Mouse (Mus musculus) E14TG2a.4 (cell line): ENCODE measurements at regions not wholly inside any gene's neighbourhood (a gene's known extent, or its start where the extent isn't known, plus 50 kb on each side); places are given as distances from the start of the nearest gene placed in this dataset.
A peak's percentile ranks its signal among the peaks of the same experiment; 100 is the strongest.

Experiments
- H3K27me3 ChIP-seq: 2 replicates; pipeline ENCODE4 v1.6.1; 2014; ENCODE audit warnings: low read length, control low read depth; ENCODE audit not compliant: insufficient read depth
- H3K36me3 ChIP-seq: 2 replicates; pipeline ENCODE4 v1.6.1; 2014; ENCODE audit warnings: low read length, control low read depth; ENCODE audit not compliant: insufficient read depth
- H3K4me1 ChIP-seq: replicated peaks from 2 replicates; pipeline ENCODE4 v1.6.1; 2014; ENCODE audit warnings: low read depth, low read length, control low read depth
- H3K4me3 ChIP-seq: replicated peaks from 2 replicates; pipeline ENCODE4 v1.5.1; 2014; ENCODE audit warnings: mild to moderate bottlenecking, low read length
- H3K9me3 ChIP-seq: 2 replicates; pipeline ENCODE4 v1.6.1; 2014; ENCODE audit warnings: low read length, control low read depth
- CTCF ChIP-seq: conservative IDR thresholded peaks from 2 replicates; pipeline ENCODE4 v1.5.1; 2014; ENCODE audit warnings: low read length
- NANOG ChIP-seq: IDR thresholded peaks from 2 replicates; pipeline ENCODE4 v1.6.1; 2014; ENCODE audit warnings: borderline replicate concordance, low read length, mixed read lengths
- POU5F1 ChIP-seq: IDR thresholded peaks from 2 replicates; pipeline ENCODE4 v1.6.1; 2014; ENCODE audit warnings: low read length, borderline replicate concordance

DNA sequence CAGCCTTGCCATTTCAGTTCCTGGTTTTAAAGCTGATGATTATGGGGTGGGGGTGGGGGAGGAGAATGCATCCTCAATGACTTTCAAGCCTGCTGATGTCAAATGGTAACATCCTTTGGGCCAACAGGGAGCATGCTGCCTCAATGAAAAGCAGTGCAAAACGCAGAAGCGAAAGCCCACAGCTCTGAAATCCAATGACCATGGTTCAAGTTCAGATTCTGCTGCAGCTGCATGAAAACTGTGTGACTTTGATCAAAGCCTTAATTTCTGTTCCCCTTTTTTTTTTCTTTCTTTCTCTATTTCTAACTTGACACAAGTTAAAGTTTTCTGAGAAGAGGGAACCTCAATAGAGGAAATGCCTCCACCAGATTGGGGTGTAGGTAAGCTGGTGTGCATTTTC lies 350.4 kb downstream of the Mllt3 start:
- Histone ChIP-seq H3K36me3 (no peaks in the 10 kb centered on the region), H3K4me3 (no peak overlapping the region), H3K9me3 (no peaks in the 10 kb centered on the region), H3K27me3 (no peaks in the 10 kb centered on the region), H3K4me1 (no peaks in the 10 kb centered on the region)
- TF ChIP-seq POU5F1, result no peak
- no peak for TF ChIP-seq NANOG
- no peak for TF ChIP-seq CTCF

DNA sequence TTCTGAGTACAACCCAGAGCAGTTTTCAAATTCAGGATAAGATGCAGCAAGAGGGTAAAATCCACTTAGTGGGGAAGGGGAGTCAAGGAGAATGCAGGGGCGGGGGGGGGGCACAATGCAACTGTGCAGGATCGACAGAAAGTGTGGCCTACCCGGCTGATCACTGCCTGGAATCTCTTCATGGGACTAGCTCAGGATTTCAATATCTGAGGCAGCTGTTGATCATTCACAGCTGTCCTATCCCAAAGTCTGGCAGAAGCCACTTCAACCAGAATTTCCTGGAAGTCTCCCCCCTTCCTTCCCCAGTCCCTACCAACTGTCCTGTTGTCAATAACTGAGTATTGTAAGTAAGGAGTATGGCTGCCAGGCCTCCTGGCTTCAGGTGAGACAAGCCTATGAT lies 362.1 kb downstream of the Mllt3 start:
- TF ChIP-seq CTCF (no peak), NANOG (no peak), POU5F1 (no peak)
- Histone ChIP-seq H3K36me3 (no peaks in the 10 kb centered on the region), H3K4me1 (peaks cover 33% of the 10 kb centered on the region), H3K9me3 (no peaks in the 10 kb centered on the region), H3K27me3 (peaks cover 3% of the 10 kb centered on the region), H3K4me3 (no peak overlapping the region)

DNA sequence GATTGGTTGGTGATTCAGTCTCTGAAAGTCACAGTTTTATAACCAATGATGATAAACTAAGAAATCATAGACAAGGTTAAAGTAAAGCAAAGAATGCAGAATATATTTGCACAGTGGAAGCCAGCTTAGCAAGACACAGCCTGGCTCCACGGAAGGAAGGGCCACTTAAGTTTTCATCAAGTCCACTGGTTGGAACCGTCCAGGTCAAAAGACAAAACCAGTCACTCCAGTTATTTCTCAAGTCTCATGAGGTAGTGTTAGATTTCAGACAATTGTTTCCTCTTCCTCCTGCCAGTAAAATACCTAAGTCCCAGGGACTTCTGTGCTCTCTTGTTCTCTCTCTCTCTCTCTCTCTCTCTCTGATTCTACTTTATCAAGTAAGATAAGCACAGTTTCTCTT lies 363.0 kb downstream of the Mllt3 start:
- Histone ChIP-seq H3K36me3 (no peaks in the 10 kb centered on the region), H3K9me3 (no peaks in the 10 kb centered on the region), H3K4me1 (peaks cover 33% of the 10 kb centered on the region), H3K4me3 (no peak overlapping the region), H3K27me3 (peaks cover 8% of the 10 kb centered on the region)
- no peak for TF ChIP-seq NANOG
- TF ChIP-seq POU5F1, result no peak
- no peak for TF ChIP-seq CTCF

DNA sequence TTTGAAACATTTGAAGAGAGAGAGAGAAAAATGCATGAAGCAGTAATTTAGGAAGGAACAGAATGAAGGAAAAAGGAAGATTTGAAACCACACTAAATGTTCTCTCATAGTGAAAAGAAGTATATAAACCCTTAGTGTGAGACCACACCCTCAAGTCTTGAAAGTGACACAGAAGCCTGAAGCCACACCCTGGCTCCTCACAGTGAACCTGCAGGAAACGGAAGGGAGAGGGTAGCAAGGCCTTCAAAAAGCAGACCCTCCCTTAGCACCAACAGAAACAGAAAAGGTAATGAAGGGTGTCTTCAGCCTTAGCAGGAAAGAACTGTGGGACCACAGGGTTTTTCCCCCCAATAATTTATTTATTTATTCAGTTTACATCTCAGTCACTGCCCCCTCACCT lies 363.7 kb downstream of the Mllt3 start:
- TF ChIP-seq POU5F1 (no peak), CTCF (no peak), NANOG (no peak)
- H3K4me3 ChIP-seq, result no peak overlapping the region
- H3K4me1 ChIP-seq, result peaks cover 33% of the 10 kb centered on the region
- no peaks in the 10 kb centered on the region for H3K36me3 ChIP-seq
- H3K9me3 ChIP-seq, result no peaks in the 10 kb centered on the region
- H3K27me3 ChIP-seq, result peaks cover 12% of the 10 kb centered on the region

DNA sequence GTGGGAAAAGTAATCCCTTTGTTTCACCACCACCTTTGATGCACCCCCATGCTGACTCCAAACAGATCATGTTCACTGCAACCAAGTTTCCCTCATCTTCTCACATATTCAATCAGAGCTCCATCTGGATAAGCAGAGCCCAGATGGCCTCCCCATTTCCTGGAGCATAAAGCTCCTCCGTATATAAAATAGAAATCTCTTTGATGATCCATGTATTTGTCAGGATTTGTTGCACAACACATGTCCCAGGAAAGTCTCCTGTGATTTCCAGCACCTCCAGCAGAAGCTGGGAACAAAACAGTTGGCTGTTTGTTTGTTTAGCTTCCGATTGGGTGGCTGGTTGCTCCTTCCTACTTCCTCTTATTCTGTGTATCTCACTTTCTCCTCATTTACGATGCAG lies 364.9 kb downstream of the Mllt3 start:
- Histone ChIP-seq H3K36me3 (no peaks in the 10 kb centered on the region), H3K4me3 (no peak overlapping the region), H3K27me3 (peaks cover 12% of the 10 kb centered on the region), H3K4me1 (peaks cover 33% of the 10 kb centered on the region), H3K9me3 (no peaks in the 10 kb centered on the region)
- no peak for TF ChIP-seq POU5F1
- no peak for TF ChIP-seq NANOG
- no peak for TF ChIP-seq CTCF

DNA sequence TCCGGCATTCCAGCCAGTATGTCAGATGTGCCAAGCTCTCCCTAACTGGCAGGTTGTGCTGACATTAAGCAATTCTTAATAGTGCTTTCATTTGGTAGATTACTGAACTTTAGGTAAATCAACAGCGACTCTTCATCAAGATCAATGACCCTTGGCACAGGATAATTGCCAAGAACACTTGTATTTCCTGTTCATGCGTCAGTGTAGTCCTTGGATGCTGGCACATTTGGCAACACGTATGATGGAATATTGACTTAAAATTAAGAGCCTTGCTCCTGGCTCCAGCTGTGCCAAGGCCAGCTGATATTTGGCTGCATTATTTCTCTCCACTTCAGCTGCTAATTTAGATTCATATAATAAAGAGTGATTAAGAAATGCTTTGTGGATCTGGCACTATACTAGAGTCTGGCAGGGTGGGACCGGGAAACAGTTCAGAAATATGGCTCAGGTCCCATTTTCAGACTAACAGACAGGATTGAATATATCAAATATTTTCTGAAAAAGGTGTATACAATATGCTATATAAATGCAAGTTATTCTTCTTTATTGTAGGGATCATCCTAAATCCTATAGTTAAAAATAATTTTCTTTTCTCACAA lies 365.5 kb downstream of the Mllt3 start:
- peaks cover 33% of the 10 kb centered on the region for H3K4me1 ChIP-seq
- no peaks in the 10 kb centered on the region for H3K9me3 ChIP-seq
- H3K36me3 ChIP-seq, result no peaks in the 10 kb centered on the region
- peaks cover 15% of the 10 kb centered on the region for H3K27me3 ChIP-seq
- TF ChIP-seq NANOG (no peak), POU5F1 (no peak), CTCF (no peak)
- H3K4me3 ChIP-seq, result no peak overlapping the region

DNA sequence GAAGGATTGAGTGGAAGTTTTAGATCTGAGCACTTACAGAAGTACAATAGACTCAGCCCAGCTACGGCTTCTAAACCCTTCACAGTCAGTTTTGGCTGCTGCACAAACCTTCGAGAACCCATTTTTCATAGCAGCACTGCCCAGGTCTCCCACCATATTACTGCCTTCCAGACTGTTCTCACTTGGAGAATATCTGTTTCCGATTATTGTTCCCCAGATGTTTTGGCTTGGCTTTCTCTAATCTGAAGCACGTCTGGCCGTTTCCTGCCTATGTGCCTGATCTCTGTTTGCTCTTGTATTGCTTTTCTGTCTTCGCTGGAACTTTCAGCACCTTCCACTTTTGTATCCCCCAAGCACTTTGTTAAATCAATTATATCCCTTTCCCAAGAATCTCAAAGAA lies 368.0 kb downstream of the Mllt3 start:
- no peaks in the 10 kb centered on the region for H3K36me3 ChIP-seq
- H3K9me3 ChIP-seq, result 0 out of 2 replicates have a peak, but pooled peaks cover 4% of the 10 kb centered on the region
- no peak for TF ChIP-seq NANOG
- TF ChIP-seq CTCF, result no peak
- no peak for TF ChIP-seq POU5F1
- H3K4me3 ChIP-seq, result no peak overlapping the region
- H3K4me1 ChIP-seq, result peaks cover 20% of the 10 kb centered on the region
- peaks cover 20% of the 10 kb centered on the region for H3K27me3 ChIP-seq

DNA sequence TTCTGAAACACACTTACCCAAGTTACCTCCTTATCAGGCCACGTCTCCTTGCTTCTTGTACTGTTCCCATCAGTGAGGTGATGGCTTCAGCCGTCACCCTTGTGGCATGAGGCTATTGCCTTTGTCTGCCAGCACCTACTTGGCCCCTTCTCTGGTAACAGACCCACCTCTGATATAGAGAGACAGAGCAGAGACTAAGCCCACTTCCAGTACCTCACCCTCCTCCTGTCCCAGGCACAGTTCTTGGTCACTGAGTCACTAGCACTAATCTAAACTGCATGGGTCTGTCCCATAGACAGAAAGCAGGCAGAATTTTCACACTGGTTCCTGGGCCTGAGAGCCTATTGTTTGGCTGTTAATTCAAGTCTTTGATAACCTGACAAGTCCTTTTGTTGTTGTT lies 370.3 kb downstream of the Mllt3 start:
- H3K27me3 ChIP-seq, result peaks cover 25% of the 10 kb centered on the region
- H3K36me3 ChIP-seq, result no peaks in the 10 kb centered on the region
- H3K4me1 ChIP-seq, result peaks cover 14% of the 10 kb centered on the region
- H3K4me3 ChIP-seq, result no peak overlapping the region
- 0 out of 2 replicates have a peak, but pooled peaks cover 8% of the 10 kb centered on the region for H3K9me3 ChIP-seq
- TF ChIP-seq CTCF (no peak), NANOG (no peak), POU5F1 (no peak)

DNA sequence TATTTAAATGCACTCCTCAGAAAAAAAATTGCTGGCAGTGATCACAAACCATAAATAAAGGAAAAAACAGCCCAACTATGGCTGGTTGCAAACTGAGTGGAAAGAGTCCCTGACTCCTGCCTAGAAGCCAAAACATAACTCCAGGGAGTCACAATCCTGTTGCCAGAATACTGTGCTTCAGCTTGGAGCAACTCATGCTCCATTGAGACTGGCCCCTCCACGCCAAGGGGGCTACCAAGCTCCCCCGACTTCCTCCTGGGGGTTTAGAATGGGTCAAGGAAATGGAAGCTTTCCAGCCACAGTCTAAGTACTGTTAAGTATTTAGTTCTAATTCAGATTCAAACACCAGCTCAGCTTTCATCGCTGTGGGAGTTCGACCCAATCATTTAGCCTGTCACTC lies 374.8 kb downstream of the Mllt3 start:
- Histone ChIP-seq H3K4me3 (no peak overlapping the region), H3K4me1 (peaks cover 21% of the 10 kb centered on the region), H3K9me3 (0 out of 2 replicates have a peak, but pooled peaks cover 8% of the 10 kb centered on the region), H3K36me3 (no peaks in the 10 kb centered on the region), H3K27me3 (peaks cover 29% of the 10 kb centered on the region)
- TF ChIP-seq NANOG (peak; percentile 81; the same call in 1 of the 2 replicates), POU5F1 (no peak)
